Mouse (Mus musculus): Measurements from ENCODE around the gene Sulf2.

- TF ChIP-seq EP300 (IDR thresholded peaks at IDR 0.05; ENCODE audit: low read depth in 1 of 2, low read length in 2 of 2): no peak
- TF ChIP-seq E2F4 (IDR thresholded peaks at IDR 0.05; ENCODE audit: borderline replicate concordance, low read depth, low read length): no peak
- TF ChIP-seq TAL1 (IDR thresholded peaks at IDR 0.05; ENCODE audit: low read length): no peak
- no peak for TF ChIP-seq POLR2A (IDR thresholded peaks at IDR 0.05; ENCODE audit: control insufficient read depth in 1 of 2, insufficient read depth in 1 of 2, low read depth in 1 of 2, low read length in 2 of 2, poor library complexity in 1 of 2)
- TF ChIP-seq CTCF (IDR thresholded peaks at IDR 0.05 in 2 of 3, conservative IDR thresholded peaks at IDR 0.05 in 1 of 3; ENCODE audit: control insufficient read depth in 1 of 3, insufficient read depth in 1 of 3, low read depth in 2 of 3, low read length in 3 of 3, poor library complexity in 1 of 3, severe bottlenecking in 1 of 3): no peak
These were observed 44.2 kb downstream of the Sulf2 start for GRCm38 (mm10) chr2:166111238-166111637.
